Mouse (Mus musculus) E14TG2a.4 (cell line): ENCODE measurements around the gene Hebp1.

ENCODE experiments used
- H3K27me3 ChIP-seq: 2 replicates; pipeline ENCODE4 v1.6.1; 2014; ENCODE audit warnings: low read length, control low read depth; ENCODE audit not compliant: insufficient read depth
- H3K36me3 ChIP-seq: 2 replicates; pipeline ENCODE4 v1.6.1; 2014; ENCODE audit warnings: low read length, control low read depth; ENCODE audit not compliant: insufficient read depth
- H3K4me1 ChIP-seq: replicated peaks from 2 replicates; pipeline ENCODE4 v1.6.1; 2014; ENCODE audit warnings: low read depth, low read length, control low read depth
- H3K4me3 ChIP-seq: replicated peaks from 2 replicates; pipeline ENCODE4 v1.5.1; 2014; ENCODE audit warnings: mild to moderate bottlenecking, low read length
- H3K9me3 ChIP-seq: 2 replicates; pipeline ENCODE4 v1.6.1; 2014; ENCODE audit warnings: low read length, control low read depth
- CTCF ChIP-seq: conservative IDR thresholded peaks from 2 replicates; pipeline ENCODE4 v1.5.1; 2014; ENCODE audit warnings: low read length
- NANOG ChIP-seq: IDR thresholded peaks from 2 replicates; pipeline ENCODE4 v1.6.1; 2014; ENCODE audit warnings: borderline replicate concordance, low read length, mixed read lengths
- POU5F1 ChIP-seq: IDR thresholded peaks from 2 replicates; pipeline ENCODE4 v1.6.1; 2014; ENCODE audit warnings: low read length, borderline replicate concordance

Gene Hebp1

GRCm38 (mm10) chr6:135157496-135157895 is 40.3 kb downstream of the Hebp1 start:
- Histone ChIP-seq H3K4me3 (no peak overlapping the region), H3K9me3 (no peaks in the 10 kb centered on the region), H3K27me3 (no peaks in the 10 kb centered on the region), H3K4me1 (no peaks in the 10 kb centered on the region), H3K36me3 (peaks cover 13% of the 10 kb centered on the region)
- no peak for TF ChIP-seq POU5F1
- TF ChIP-seq NANOG, result no peak
- no peak for TF ChIP-seq CTCF

- Histone ChIP-seq H3K9me3 (no peaks in the 10 kb centered on the region), H3K27me3 (no peaks in the 10 kb centered on the region), H3K4me3 (no peak overlapping the region), H3K36me3 (peaks cover 14% of the 10 kb centered on the region), H3K4me1 (no peaks in the 10 kb centered on the region)
- TF ChIP-seq POU5F1, result no peak
- no peak for TF ChIP-seq CTCF
- TF ChIP-seq NANOG, result no peak
Measured at GRCm38 (mm10) chr6:135156597-135156996, 41.2 kb downstream of the Hebp1 start.

- no peak for TF ChIP-seq POU5F1
- no peak for TF ChIP-seq NANOG
- TF ChIP-seq CTCF, result no peak
- H3K27me3 ChIP-seq, result no peaks in the 10 kb centered on the region
Measured at GRCm38 (mm10) chr6:135153719-135154118, 44.1 kb downstream of the Hebp1 start.

GRCm38 (mm10) chr6:135150311-135150710 is 47.5 kb downstream of the Hebp1 start:
- Histone ChIP-seq H3K9me3 (no peaks in the 10 kb centered on the region), H3K4me1 (peaks cover 7% of the 10 kb centered on the region), H3K36me3 (peaks cover 18% of the 10 kb centered on the region), H3K27me3 (no peaks in the 10 kb centered on the region), H3K4me3 (no peak overlapping the region)
- TF ChIP-seq POU5F1 (no peak), NANOG (no peak), CTCF (no peak)

More at GRCm38 (mm10) chr6:135153719-135154118, 44.1 kb downstream of the Hebp1 start:
- Histone ChIP-seq H3K9me3 (no peaks in the 10 kb centered on the region), H3K4me3 (no peak overlapping the region), H3K4me1 (peaks cover 7% of the 10 kb centered on the region), H3K36me3 (peaks cover 18% of the 10 kb centered on the region)

- Histone ChIP-seq H3K4me3 (no peak overlapping the region), H3K36me3 (peaks cover 15% of the 10 kb centered on the region), H3K27me3 (no peaks in the 10 kb centered on the region), H3K9me3 (no peaks in the 10 kb centered on the region), H3K4me1 (peaks cover 7% of the 10 kb centered on the region)
- TF ChIP-seq NANOG (no peak), POU5F1 (no peak), CTCF (no peak)
Measured at GRCm38 (mm10) chr6:135149722-135150121, 48.1 kb downstream of the Hebp1 start.

- H3K4me1 ChIP-seq, result peaks cover 7% of the 10 kb centered on the region
- no peaks in the 10 kb centered on the region for H3K27me3 ChIP-seq
- peaks cover 12% of the 10 kb centered on the region for H3K36me3 ChIP-seq
- no peaks in the 10 kb centered on the region for H3K9me3 ChIP-seq
- H3K4me3 ChIP-seq, result no peak overlapping the region
- TF ChIP-seq NANOG (no peak), POU5F1 (no peak), CTCF (no peak)
Measured at GRCm38 (mm10) chr6:135149175-135149574, 48.6 kb downstream of the Hebp1 start.

GRCm38 (mm10) chr6:135148506-135148905 is 49.3 kb downstream of the Hebp1 start:
- no peak for TF ChIP-seq POU5F1
- peak; percentile 48 for TF ChIP-seq CTCF
- Histone ChIP-seq H3K4me3 (no peak overlapping the region), H3K36me3 (peaks cover 12% of the 10 kb centered on the region), H3K27me3 (no peaks in the 10 kb centered on the region), H3K4me1 (peaks cover 7% of the 10 kb centered on the region), H3K9me3 (no peaks in the 10 kb centered on the region)

- H3K9me3 ChIP-seq, result no peaks in the 10 kb centered on the region
- H3K4me1 ChIP-seq, result peaks cover 7% of the 10 kb centered on the region
- H3K27me3 ChIP-seq, result no peaks in the 10 kb centered on the region
- TF ChIP-seq NANOG, result no peak
- TF ChIP-seq CTCF, result no peak
- TF ChIP-seq POU5F1, result no peak
- H3K4me3 ChIP-seq, result no peak overlapping the region
- 0 out of 2 replicates have a peak, but pooled peaks cover 4% of the 10 kb centered on the region for H3K36me3 ChIP-seq
Measured at GRCm38 (mm10) chr6:135145976-135146375, 51.8 kb downstream of the Hebp1 start.

GRCm38 (mm10) chr6:135144516-135144915 is 53.3 kb downstream of the Hebp1 start:
- Histone ChIP-seq H3K36me3 (0 out of 2 replicates have a peak, but pooled peaks cover under 1% of the 10 kb centered on the region), H3K27me3 (no peaks in the 10 kb centered on the region), H3K4me1 (peaks cover under 1% of the 10 kb centered on the region; the same call in 1 of the 2 replicates), H3K4me3 (no peak overlapping the region), H3K9me3 (no peaks in the 10 kb centered on the region)
- TF ChIP-seq CTCF, result peak; percentile 57
- no peak for TF ChIP-seq NANOG
